Mouse (Mus musculus) erythroblast, embryonic 14.5 days (primary cell): Measurements from ENCODE around the gene Dcakd. TPM values are rescaled to one million over a fixed set of nuclear protein-coding genes. Genes with fewer than 3 reads are reported as not detected.

Experiments used
- H3K27me3 ChIP-seq: 2 replicates; pipeline ENCODE4 v1.6.1; 2012; ENCODE audit warnings: inconsistent platforms; ENCODE audit not compliant: control insufficient read depth
- H3K36me3 ChIP-seq: 2 replicates; pipeline ENCODE4 v1.6.1; 2012; ENCODE audit warnings: mild to moderate bottlenecking, inconsistent platforms; ENCODE audit not compliant: control insufficient read depth
- H3K4me1 ChIP-seq: 2 replicates; pipeline ENCODE4 v1.6.1; 2012; ENCODE audit warnings: inconsistent platforms; ENCODE audit not compliant: control insufficient read depth
- H3K4me3 ChIP-seq: replicated peaks from 2 replicates; pipeline ENCODE3; 2012; ENCODE audit warnings: moderate library complexity, mild to moderate bottlenecking, inconsistent platforms
- H3K9me3 ChIP-seq: 2 replicates; pipeline ENCODE4 v1.6.1; 2012; ENCODE audit warnings: low read length, inconsistent platforms, mixed read lengths; ENCODE audit not compliant: control insufficient read depth
- GATA1 ChIP-seq: IDR thresholded peaks from 2 replicates; pipeline ENCODE4 v1.6.1; 2012; ENCODE audit warnings: low read length, inconsistent platforms, mixed read lengths
- TAL1 ChIP-seq: IDR thresholded peaks from 3 replicates; pipeline ENCODE4 v1.6.1; 2012; ENCODE audit warnings: low read length, inconsistent platforms, mixed read lengths
- polyA plus RNA-seq: library from polyadenylated mRNA; stranded (reverse); fragments of >175 nt; gene quantifications from 2 replicates; pipeline ENCODE4 v1.2.3, GENCODE M21; 2012

The Dcakd gene
- 2.1 and 3.4 TPM in 2 replicates for polyA plus RNA-seq

GRCm38 (mm10) chr11:103028176-103028891 lies at the start of gene Dcakd, which contains the start of gene Nmt1:
Dcakd (minus strand) TSS chr11:103028333.
Nmt1 (plus strand) TSS chr11:103028190.
- TF ChIP-seq TAL1 (no peak), GATA1 (peak; percentile 51; the same call in 1 of the 2 replicates)
- H3K9me3 ChIP-seq = no peaks in the 10 kb centered on the region
- peaks cover 51% of the 10 kb centered on the region for H3K4me1 ChIP-seq
- H3K27me3 ChIP-seq = no peaks in the 10 kb centered on the region
- H3K36me3 ChIP-seq = peaks cover 54% of the 10 kb centered on the region
- peak within 1 kb of the TSS; percentile 70 for H3K4me3 ChIP-seq

GRCm38 (mm10) chr11:103076581-103076980 lies 48.4 kb upstream of the Dcakd start:
- Histone ChIP-seq H3K36me3 (no peaks in the 10 kb centered on the region), H3K9me3 (no peaks in the 10 kb centered on the region), H3K4me3 (no peak overlapping the region), H3K4me1 (peaks cover 6% of the 10 kb centered on the region), H3K27me3 (peaks cover 21% of the 10 kb centered on the region)
- TF ChIP-seq TAL1 (no peak), GATA1 (no peak)

- peaks cover 16% of the 10 kb centered on the region for H3K27me3 ChIP-seq
- TF ChIP-seq TAL1 = no peak
- no peak for TF ChIP-seq GATA1
Observed at GRCm38 (mm10) chr11:103076010-103076409, 47.9 kb upstream of the Dcakd start.

GRCm38 (mm10) chr11:103074796-103075323 lies 46.7 kb upstream of the Dcakd start:
- H3K9me3 ChIP-seq = no peaks in the 10 kb centered on the region
- H3K27me3 ChIP-seq = peaks cover 5% of the 10 kb centered on the region
- no peak for TF ChIP-seq TAL1
- no peak for TF ChIP-seq GATA1
- no peak overlapping the region for H3K4me3 ChIP-seq
- peaks cover 14% of the 10 kb centered on the region for H3K36me3 ChIP-seq
- H3K4me1 ChIP-seq = no peaks in the 10 kb centered on the region; the same call in 1 of the 2 replicates

More at GRCm38 (mm10) chr11:103076010-103076409, 47.9 kb upstream of the Dcakd start:
- Histone ChIP-seq H3K9me3 (no peaks in the 10 kb centered on the region), H3K4me1 (peaks cover 6% of the 10 kb centered on the region), H3K36me3 (peaks cover 4% of the 10 kb centered on the region), H3K4me3 (no peak overlapping the region)

GRCm38 (mm10) chr11:103074121-103074650 lies 46.1 kb upstream of the Dcakd start:
- Histone ChIP-seq H3K9me3 (no peaks in the 10 kb centered on the region), H3K4me1 (no peaks in the 10 kb centered on the region; the same call in 1 of the 2 replicates), H3K4me3 (no peak overlapping the region), H3K27me3 (peaks cover 3% of the 10 kb centered on the region; the same call in 1 of the 2 replicates), H3K36me3 (peaks cover 21% of the 10 kb centered on the region)
- no peak for TF ChIP-seq TAL1
- no peak for TF ChIP-seq GATA1

DNA sequence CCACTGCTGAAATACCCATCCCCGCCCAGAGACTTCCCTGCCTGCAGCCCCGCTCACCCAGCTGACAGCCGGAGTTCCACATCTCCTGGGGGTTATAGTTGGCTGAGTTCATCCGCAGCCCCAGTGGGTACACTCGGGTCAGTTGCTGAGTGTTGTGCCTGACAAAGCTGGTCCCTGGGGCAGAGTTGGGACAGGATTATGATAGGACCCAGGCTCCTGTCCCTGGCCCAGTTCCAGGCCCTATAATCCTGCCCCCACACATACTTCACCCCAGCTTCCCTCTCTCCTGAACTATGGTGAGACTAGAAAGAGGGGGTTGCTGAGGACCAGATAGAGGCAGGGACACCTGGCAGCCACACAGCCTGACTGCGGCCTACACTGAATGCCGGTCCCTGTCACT lies 45.5 kb upstream of the Dcakd start:
- Histone ChIP-seq H3K9me3 (no peaks in the 10 kb centered on the region), H3K36me3 (peaks cover 26% of the 10 kb centered on the region), H3K4me1 (no peaks in the 10 kb centered on the region; the same call in 1 of the 2 replicates), H3K4me3 (no peak overlapping the region), H3K27me3 (peaks cover 2% of the 10 kb centered on the region; the same call in 1 of the 2 replicates)
- TF ChIP-seq TAL1 (no peak), GATA1 (no peak)

DNA sequence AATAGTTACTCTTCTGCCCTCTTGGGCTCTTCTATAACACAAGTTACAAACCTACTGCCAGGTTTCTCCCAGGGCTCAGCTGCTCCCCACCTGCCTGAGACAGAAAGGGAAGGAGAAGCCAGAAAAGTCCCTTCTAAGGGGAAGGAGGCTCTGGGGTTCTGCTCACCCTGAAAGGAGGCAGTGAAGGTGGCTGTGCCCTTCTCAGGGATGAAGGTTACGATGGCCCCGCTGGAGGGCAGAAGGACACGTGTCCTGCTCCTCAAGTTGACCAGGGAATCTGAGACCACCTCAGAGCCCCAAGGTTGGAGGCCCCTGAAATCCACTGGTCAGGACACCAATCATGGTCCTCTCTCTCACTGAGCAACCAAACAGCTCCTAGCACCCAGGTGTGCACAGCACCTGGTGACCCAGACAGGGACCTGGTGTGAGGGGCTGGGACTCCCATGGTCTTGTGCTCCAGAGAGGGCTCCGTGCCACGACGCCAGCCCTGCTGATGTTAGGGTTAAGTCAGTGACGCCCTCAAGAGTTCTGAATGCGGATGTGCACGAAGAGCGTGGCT lies 42.3 kb upstream of the Dcakd start:
- Histone ChIP-seq H3K36me3 (peaks cover 58% of the 10 kb centered on the region), H3K9me3 (no peaks in the 10 kb centered on the region), H3K4me1 (no peaks in the 10 kb centered on the region), H3K4me3 (no peak overlapping the region), H3K27me3 (no peaks in the 10 kb centered on the region)
- TF ChIP-seq GATA1 = no peak
- TF ChIP-seq TAL1 = no peak

DNA sequence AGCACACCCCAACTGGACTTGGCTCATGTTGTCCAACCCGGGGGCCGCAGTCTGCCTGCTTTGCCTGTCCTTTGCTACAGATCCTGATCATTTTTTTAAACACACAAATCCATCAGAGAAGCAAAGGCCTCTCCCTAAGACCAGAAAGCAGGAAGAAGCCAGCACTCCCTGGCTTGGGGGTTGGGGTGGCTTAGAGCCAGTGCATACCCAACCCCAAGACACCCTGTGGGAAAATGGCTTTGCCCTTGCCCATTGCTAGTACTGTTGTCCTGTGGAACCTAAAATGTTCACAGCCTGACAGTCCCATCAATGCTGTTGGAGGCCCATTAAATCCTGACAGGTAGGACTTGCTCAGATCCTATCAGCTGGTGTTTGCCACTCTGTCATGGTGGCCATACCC lies 41.6 kb upstream of the Dcakd start:
- H3K27me3 ChIP-seq = no peaks in the 10 kb centered on the region
- peaks cover 65% of the 10 kb centered on the region for H3K36me3 ChIP-seq
- no peak for TF ChIP-seq TAL1
- TF ChIP-seq GATA1 = no peak

DNA sequence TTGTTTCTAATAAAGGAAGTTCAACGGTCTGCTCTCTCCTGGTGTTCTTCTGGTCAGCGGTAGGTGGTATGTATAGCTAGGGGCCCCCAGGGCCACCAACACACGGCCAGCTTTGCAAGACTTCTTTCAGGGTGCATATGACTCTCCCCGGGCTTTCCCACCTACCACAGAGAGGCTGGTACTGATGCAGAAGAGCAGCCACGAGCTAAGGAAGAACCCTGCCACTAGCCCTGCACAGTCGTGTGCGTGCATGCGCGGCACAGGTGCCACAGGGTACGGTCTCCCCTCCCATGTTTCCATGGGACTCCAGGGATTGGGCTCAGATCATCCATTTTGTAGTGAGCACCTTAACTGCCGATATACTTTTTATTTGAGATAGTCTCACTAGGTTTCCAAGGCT lies 40.8 kb upstream of the Dcakd start:
- no peak overlapping the region for H3K4me3 ChIP-seq
- H3K9me3 ChIP-seq = no peaks in the 10 kb centered on the region
- H3K27me3 ChIP-seq = no peaks in the 10 kb centered on the region
- TF ChIP-seq GATA1 = no peak
- no peak for TF ChIP-seq TAL1
- H3K4me1 ChIP-seq = no peaks in the 10 kb centered on the region
- peaks cover 73% of the 10 kb centered on the region for H3K36me3 ChIP-seq

More for the DNA sequence above, 41.6 kb upstream of the Dcakd start:
- Histone ChIP-seq H3K4me3 (no peak overlapping the region), H3K4me1 (no peaks in the 10 kb centered on the region), H3K9me3 (no peaks in the 10 kb centered on the region)
